Mouse (Mus musculus): ENCODE results near the gene Zfp219. TPM values are rescaled to one million over a fixed set of nuclear protein-coding genes. Genes with fewer than 3 reads are reported as not detected.
A peak's percentile ranks its signal among the peaks of the same experiment; 100 is the strongest.
"Not testable (repeated sequence)": the region's sequence is repeated elsewhere in the genome, so short reads cannot be mapped to it uniquely, and the experiment has no call there.

The Zfp219 gene
- 51.6 and 52.0 TPM in 2 replicates for polyA plus RNA-seq (2014; fragmentation: Nextera tagmentation; extraction: Ambion mirVana)

- peak within 1 kb of the TSS; percentile 95 for H3K9ac ChIP-seq (ENCODE audit: low read length)
- ATAC-seq (ENCODE audit: insufficient number of reproducible peaks, low FRiP score, low TSS enrichment, low read depth) (peak; percentile 45), DNase-seq (ENCODE audit: low spot score) (peak; percentile 82)
- H3K9me3 ChIP-seq (ENCODE audit: control insufficient read depth, low read length), result no peaks in the 10 kb centered on the region
- H3K4me3 ChIP-seq (ENCODE audit: low read depth, low read length), result peak within 1 kb of the TSS; percentile 62
- no peaks in the 10 kb centered on the region for H3K27me3 ChIP-seq (ENCODE audit: control insufficient read depth, insufficient read depth, low read length)
- WGBS, result 7% methylated on average over 15 of the region's 15 CpGs
- H3K27ac ChIP-seq (replicated peaks; ENCODE audit: low read depth, low read length), result peak within 1 kb of the TSS; percentile 97
- peak within 1 kb of the TSS; percentile 65 for H3K4me2 ChIP-seq (ENCODE audit: low read depth, severe bottlenecking)
- peaks cover 5% of the 10 kb centered on the region for H3K4me1 ChIP-seq (ENCODE audit: control insufficient read depth, insufficient read depth, low read length)
- H3K36me3 ChIP-seq (ENCODE audit: control insufficient read depth, insufficient read depth, low read length), result no peaks in the 10 kb centered on the region
Observed at GRCm38 (mm10) chr14:52020486-52021137, at the start of gene Zfp219. Gene Zfp219 (minus strand): TSS chr14:52020733.

GRCm38 (mm10) chr14:52066135-52066534, 45.6 kb upstream of the Zfp219 start:
- Histone ChIP-seq H3K9me3 (ENCODE audit: control insufficient read depth, low read length) (no peaks in the 10 kb centered on the region), H3K27ac (replicated peaks; ENCODE audit: low read depth, low read length) (no peak overlapping the region), H3K4me3 (ENCODE audit: low read depth, low read length) (no peak overlapping the region), H3K27me3 (ENCODE audit: control insufficient read depth, insufficient read depth, low read length) (no peaks in the 10 kb centered on the region), H3K4me2 (ENCODE audit: low read depth, severe bottlenecking) (no peak overlapping the region), H3K4me1 (ENCODE audit: control insufficient read depth, insufficient read depth, low read length) (no peaks in the 10 kb centered on the region), H3K9ac (ENCODE audit: low read length) (no peak overlapping the region), H3K36me3 (ENCODE audit: control insufficient read depth, insufficient read depth, low read length) (no peaks in the 10 kb centered on the region; the same call in 1 of the 2 replicates)
- ATAC-seq (ENCODE audit: insufficient number of reproducible peaks, low FRiP score, low TSS enrichment, low read depth) (no peak), DNase-seq (ENCODE audit: low spot score) (no peak)
- WGBS, result 50% methylated on average over 4 of the region's 4 CpGs

GRCm38 (mm10) chr14:52061798-52062197, 41.3 kb upstream of the Zfp219 start:
- H3K4me1 ChIP-seq (ENCODE audit: control insufficient read depth, insufficient read depth, low read length), result no peaks in the 10 kb centered on the region
- ATAC-seq (ENCODE audit: insufficient number of reproducible peaks, low FRiP score, low TSS enrichment, low read depth) (no peak), DNase-seq (ENCODE audit: low spot score) (no peak)
- WGBS, result 84% methylated on average over 8 of the region's 8 CpGs
- no peaks in the 10 kb centered on the region for H3K9me3 ChIP-seq (ENCODE audit: control insufficient read depth, low read length)
- H3K36me3 ChIP-seq (ENCODE audit: control insufficient read depth, insufficient read depth, low read length), result no peaks in the 10 kb centered on the region
- H3K4me2 ChIP-seq (ENCODE audit: low read depth, severe bottlenecking), result no peak overlapping the region
- H3K9ac ChIP-seq (ENCODE audit: low read length), result no peak overlapping the region
- H3K27me3 ChIP-seq (ENCODE audit: control insufficient read depth, insufficient read depth, low read length), result no peaks in the 10 kb centered on the region
- no peak overlapping the region for H3K4me3 ChIP-seq (ENCODE audit: low read depth, low read length)
- H3K27ac ChIP-seq (replicated peaks; ENCODE audit: low read depth, low read length), result no peak overlapping the region

- WGBS, result 88% methylated on average over 1 of the region's 1 CpGs
- Histone ChIP-seq H3K9me3 (ENCODE audit: control insufficient read depth, low read length) (no peaks in the 10 kb centered on the region), H3K9ac (ENCODE audit: low read length) (no peak overlapping the region), H3K27me3 (ENCODE audit: control insufficient read depth, insufficient read depth, low read length) (no peaks in the 10 kb centered on the region), H3K36me3 (ENCODE audit: control insufficient read depth, insufficient read depth, low read length) (no peaks in the 10 kb centered on the region), H3K4me3 (ENCODE audit: low read depth, low read length) (no peak overlapping the region), H3K4me1 (ENCODE audit: control insufficient read depth, insufficient read depth, low read length) (no peaks in the 10 kb centered on the region), H3K27ac (replicated peaks; ENCODE audit: low read depth, low read length) (no peak overlapping the region), H3K4me2 (ENCODE audit: low read depth, severe bottlenecking) (no peak overlapping the region)
- DNase-seq (ENCODE audit: low spot score) (no peak), ATAC-seq (ENCODE audit: insufficient number of reproducible peaks, low FRiP score, low TSS enrichment, low read depth) (no peak)
Observed at GRCm38 (mm10) chr14:52060800-52061199, 40.3 kb upstream of the Zfp219 start.

GRCm38 (mm10) chr14:52059982-52060381, 39.4 kb upstream of the Zfp219 start:
- Histone ChIP-seq H3K27ac (replicated peaks; ENCODE audit: low read depth, low read length) (no peak overlapping the region), H3K27me3 (ENCODE audit: control insufficient read depth, insufficient read depth, low read length) (no peaks in the 10 kb centered on the region), H3K4me3 (ENCODE audit: low read depth, low read length) (no peak overlapping the region), H3K36me3 (ENCODE audit: control insufficient read depth, insufficient read depth, low read length) (no peaks in the 10 kb centered on the region), H3K9ac (ENCODE audit: low read length) (no peak overlapping the region), H3K4me1 (ENCODE audit: control insufficient read depth, insufficient read depth, low read length) (no peaks in the 10 kb centered on the region), H3K4me2 (ENCODE audit: low read depth, severe bottlenecking) (no peak overlapping the region), H3K9me3 (ENCODE audit: control insufficient read depth, low read length) (no peaks in the 10 kb centered on the region)
- DNase-seq (ENCODE audit: low spot score), result no peak
- 67% methylated on average over 4 of the region's 4 CpGs for WGBS
- ATAC-seq (ENCODE audit: insufficient number of reproducible peaks, low FRiP score, low TSS enrichment, low read depth), result no peak

GRCm38 (mm10) chr14:52052720-52053119, 32.2 kb upstream of the Zfp219 start:
- H3K27me3 ChIP-seq (ENCODE audit: control insufficient read depth, insufficient read depth, low read length); H3K9ac ChIP-seq (ENCODE audit: low read length); ATAC-seq (ENCODE audit: insufficient number of reproducible peaks, low FRiP score, low TSS enrichment, low read depth); H3K27ac ChIP-seq (replicated peaks; ENCODE audit: low read depth, low read length); H3K36me3 ChIP-seq (ENCODE audit: control insufficient read depth, insufficient read depth, low read length); DNase-seq (ENCODE audit: low spot score); H3K4me3 ChIP-seq (ENCODE audit: low read depth, low read length); H3K4me1 ChIP-seq (ENCODE audit: control insufficient read depth, insufficient read depth, low read length); H3K9me3 ChIP-seq (ENCODE audit: control insufficient read depth, low read length); H3K4me2 ChIP-seq (ENCODE audit: low read depth, severe bottlenecking): not testable (repeated sequence)
- WGBS, result 92% methylated on average over 3 of the region's 3 CpGs

GRCm38 (mm10) chr14:52045966-52046565, 25.5 kb upstream of the Zfp219 start:
- Histone ChIP-seq H3K36me3 (ENCODE audit: control insufficient read depth, insufficient read depth, low read length) (no peaks in the 10 kb centered on the region), H3K9me3 (ENCODE audit: control insufficient read depth, low read length) (no peaks in the 10 kb centered on the region)

GRCm38 (mm10) chr14:52044901-52045678, 24.6 kb upstream of the Zfp219 start:
- H3K27me3 ChIP-seq (ENCODE audit: control insufficient read depth, insufficient read depth, low read length), result no peaks in the 10 kb centered on the region
- no peak overlapping the region for H3K27ac ChIP-seq (replicated peaks; ENCODE audit: low read depth, low read length)
- 8% methylated on average over 8 of the region's 8 CpGs for WGBS
- H3K4me3 ChIP-seq (ENCODE audit: low read depth, low read length), result no peak overlapping the region
- peak; percentile 32 for DNase-seq (ENCODE audit: low spot score)
- no peaks in the 10 kb centered on the region for H3K9me3 ChIP-seq (ENCODE audit: control insufficient read depth, low read length)
- no peak overlapping the region for H3K9ac ChIP-seq (ENCODE audit: low read length)
- no peaks in the 10 kb centered on the region for H3K4me1 ChIP-seq (ENCODE audit: control insufficient read depth, insufficient read depth, low read length)
- H3K4me2 ChIP-seq (ENCODE audit: low read depth, severe bottlenecking), result no peak overlapping the region
- ATAC-seq (ENCODE audit: insufficient number of reproducible peaks, low FRiP score, low TSS enrichment, low read depth), result no peak
- no peaks in the 10 kb centered on the region for H3K36me3 ChIP-seq (ENCODE audit: control insufficient read depth, insufficient read depth, low read length)

More at GRCm38 (mm10) chr14:52045966-52046565, 25.5 kb upstream of the Zfp219 start:
- Histone ChIP-seq H3K27me3 (ENCODE audit: control insufficient read depth, insufficient read depth, low read length) (no peaks in the 10 kb centered on the region), H3K4me1 (ENCODE audit: control insufficient read depth, insufficient read depth, low read length) (no peaks in the 10 kb centered on the region), H3K9ac (ENCODE audit: low read length) (no peak overlapping the region), H3K27ac (replicated peaks; ENCODE audit: low read depth, low read length) (no peak overlapping the region), H3K4me3 (ENCODE audit: low read depth, low read length) (no peak overlapping the region), H3K4me2 (ENCODE audit: low read depth, severe bottlenecking) (no peak overlapping the region)
- WGBS, result 84% methylated on average over 9 of the region's 9 CpGs
- ATAC-seq (ENCODE audit: insufficient number of reproducible peaks, low FRiP score, low TSS enrichment, low read depth) (no peak), DNase-seq (ENCODE audit: low spot score) (no peak)

All from limb, embryonic 11.5 days (tissue).